ENCODE assay signal across 11 mouse cellular contexts in genomic region chr10:49481439-49481838, GRCm38 (mm10).
A peak's percentile ranks its signal among the peaks of the same experiment; 100 is the strongest.
DNase-seq lines count a peak whose midpoint lies in the region; ATAC-seq and TF ChIP-seq lines count a peak whose summit lies in the region.
"Had no signal": no experiment of that assay in that cellular context is flagged by ENCODE, and none has a peak within 500 bp of the region (broad histone marks: within the 10 kb centered on the region; RNA-seq: fewer than 3 reads in every experiment).

No protein-coding gene starts in this region.

- no peak overlapping the region for H3K4me3 ChIP-seq in kidney, postnatal 0 days (replicated peaks; ENCODE audit: low read depth, low read length)
- no peak overlapping the region for H3K4me3 ChIP-seq in kidney, embryonic 15.5 days (replicated peaks)
- no peak overlapping the region for H3K4me3 ChIP-seq in midbrain, postnatal 0 days (ENCODE audit: low read depth, low read length)
- H3K4me3 ChIP-seq in midbrain, embryonic 16.5 days (ENCODE audit: low read depth, low read length) = no peak overlapping the region
- H3K4me3 ChIP-seq in MEL (ENCODE audit: control insufficient read depth in 1 of 2, insufficient read depth in 1 of 2, low read depth in 2 of 2, low read length in 2 of 2) = no peak overlapping the region
- H3K4me3 ChIP-seq: stomach, embryonic 15.5 days had no signal

- WGBS in kidney, postnatal 0 days = 80% methylated on average over 4 of the region's 4 CpGs
- WGBS in kidney, embryonic 15.5 days = 83% methylated on average over 4 of the region's 4 CpGs
- 85% methylated on average over 4 of the region's 4 CpGs for WGBS in midbrain, postnatal 0 days
- 87% methylated on average over 4 of the region's 4 CpGs for WGBS in midbrain, embryonic 16.5 days

- no peaks in the 10 kb centered on the region for H3K4me1 ChIP-seq in kidney, postnatal 0 days (replicated peaks; ENCODE audit: insufficient read depth, low read length)
- H3K4me1 ChIP-seq in kidney, embryonic 15.5 days = no peaks in the 10 kb centered on the region
- no peaks in the 10 kb centered on the region for H3K4me1 ChIP-seq in midbrain, postnatal 0 days (ENCODE audit: insufficient read depth, low read length)
- H3K4me1 ChIP-seq in midbrain, embryonic 16.5 days (ENCODE audit: control insufficient read depth, insufficient read depth, low read length) = no peaks in the 10 kb centered on the region
- no peaks in the 10 kb centered on the region for H3K4me1 ChIP-seq in MEL (ENCODE audit: control insufficient read depth in 1 of 2, insufficient read depth in 2 of 2, low read length in 2 of 2)
- H3K4me1 ChIP-seq: stomach, embryonic 15.5 days had no signal

- TF ChIP-seq EP300 in MEL (IDR thresholded peaks at IDR 0.05; ENCODE audit: low read depth in 1 of 2, low read length in 2 of 2) = no peak

- TF ChIP-seq POLR2A in MEL (IDR thresholded peaks at IDR 0.05; ENCODE audit: control insufficient read depth in 1 of 2, insufficient read depth in 1 of 2, low read depth in 1 of 2, low read length in 2 of 2, poor library complexity in 1 of 2) = no peak

- ATAC-seq in kidney, postnatal 0 days (replicated peaks; ENCODE audit: low FRiP score, low read depth) = no peak
- no peak for ATAC-seq in kidney, embryonic 15.5 days (replicated peaks; ENCODE audit: low FRiP score)
- ATAC-seq in midbrain, postnatal 0 days (ENCODE audit: low FRiP score) = no peak
- no peak for ATAC-seq in midbrain, embryonic 16.5 days
- no peak for ATAC-seq in monocyte, adult 5-6 weeks (replicated peaks; ENCODE audit: insufficient number of reproducible peaks, low FRiP score, low TSS enrichment, poor library complexity, severe bottlenecking)
- ATAC-seq: forebrain, postnatal 0 days had no signal

- no peaks in the 10 kb centered on the region for H3K36me3 ChIP-seq in kidney, postnatal 0 days (ENCODE audit: insufficient read depth, low read length)
- no peaks in the 10 kb centered on the region for H3K36me3 ChIP-seq in kidney, embryonic 15.5 days
- H3K36me3 ChIP-seq in midbrain, postnatal 0 days (ENCODE audit: insufficient read depth, low read length) = no peaks in the 10 kb centered on the region
- H3K36me3 ChIP-seq in midbrain, embryonic 16.5 days (ENCODE audit: control insufficient read depth, insufficient read depth, low read length) = no peaks in the 10 kb centered on the region
- no peaks in the 10 kb centered on the region for H3K36me3 ChIP-seq in MEL (ENCODE audit: control insufficient read depth in 1 of 2, insufficient read depth in 2 of 2, low read length in 2 of 2)
- H3K36me3 ChIP-seq: stomach, embryonic 15.5 days had no signal

- no peaks in the 10 kb centered on the region for H3K9me3 ChIP-seq in kidney, postnatal 0 days (replicated peaks; ENCODE audit: low read length)
- no peaks in the 10 kb centered on the region for H3K9me3 ChIP-seq in kidney, embryonic 15.5 days (replicated peaks)
- H3K9me3 ChIP-seq in midbrain, postnatal 0 days (ENCODE audit: low read length) = no peaks in the 10 kb centered on the region
- no peaks in the 10 kb centered on the region for H3K9me3 ChIP-seq in midbrain, embryonic 16.5 days (replicated peaks; ENCODE audit: control insufficient read depth, low read length, poor library complexity, severe bottlenecking)
- H3K9me3 ChIP-seq in MEL (replicated peaks; ENCODE audit: insufficient read depth, low read length) = no peaks in the 10 kb centered on the region
- H3K9me3 ChIP-seq: stomach, embryonic 15.5 days had no signal

- no peak overlapping the region for H3K27ac ChIP-seq in kidney, postnatal 0 days
- H3K27ac ChIP-seq in kidney, embryonic 15.5 days = no peak overlapping the region
- no peak overlapping the region for H3K27ac ChIP-seq in midbrain, postnatal 0 days (ENCODE audit: low read depth, low read length)
- H3K27ac ChIP-seq in midbrain, embryonic 16.5 days (ENCODE audit: low read length) = no peak overlapping the region
- no peak overlapping the region for H3K27ac ChIP-seq in MEL (ENCODE audit: control insufficient read depth, low read depth, low read length)
- H3K27ac ChIP-seq: stomach, embryonic 15.5 days had no signal

- no peak for DNase-seq in kidney, postnatal 0 days (ENCODE audit: low spot score)
- no peak for DNase-seq in midbrain, postnatal 0 days (ENCODE audit: low spot score)
- peak; percentile 31 for DNase-seq in MEL (ENCODE audit: low read depth, low spot score)
- peak; percentile 19 for DNase-seq in embryo, embryonic 11 days
- no peak for DNase-seq in heart, adult 8-10 months (ENCODE audit: low spot score)
- DNase-seq: forebrain, postnatal 0 days; gastrocnemius, postnatal 25 days had no signal

- H3K9ac ChIP-seq in kidney, postnatal 0 days (ENCODE audit: low read depth, low read length) = no peak overlapping the region
- H3K9ac ChIP-seq in kidney, embryonic 15.5 days = no peak overlapping the region
- no peak overlapping the region for H3K9ac ChIP-seq in midbrain, postnatal 0 days (replicated peaks; ENCODE audit: low read length, poor library complexity, severe bottlenecking)
- no peak overlapping the region for H3K9ac ChIP-seq in midbrain, embryonic 16.5 days (ENCODE audit: low read depth, low read length)
- no peak overlapping the region for H3K9ac ChIP-seq in MEL (ENCODE audit: control insufficient read depth, low read depth, low read length, poor library complexity, severe bottlenecking)
- H3K9ac ChIP-seq: forebrain, postnatal 0 days; stomach, embryonic 15.5 days had no signal

- TF ChIP-seq CTCF in kidney, postnatal 0 days (IDR thresholded peaks at IDR 0.05; ENCODE audit: low read depth) = peak; percentile 22; the same call in 1 of the 2 replicates
- TF ChIP-seq CTCF in midbrain, postnatal 0 days (IDR thresholded peaks at IDR 0.05) = peak; percentile 30
- TF ChIP-seq CTCF in MEL (IDR thresholded peaks at IDR 0.05 in 2 of 3, conservative IDR thresholded peaks at IDR 0.05 in 1 of 3; ENCODE audit: control insufficient read depth in 1 of 3, insufficient read depth in 1 of 3, low read depth in 2 of 3, low read length in 3 of 3, poor library complexity in 1 of 3, severe bottlenecking in 1 of 3) = peak; percentile 33 to 45 (median 40); a peak in 5 of 6 replicates

- no peaks in the 10 kb centered on the region for H3K27me3 ChIP-seq in kidney, postnatal 0 days (ENCODE audit: insufficient read depth, low read length)
- H3K27me3 ChIP-seq in kidney, embryonic 15.5 days = no peaks in the 10 kb centered on the region
- H3K27me3 ChIP-seq in midbrain, postnatal 0 days (ENCODE audit: insufficient read depth, low read length) = no peaks in the 10 kb centered on the region
- no peaks in the 10 kb centered on the region for H3K27me3 ChIP-seq in midbrain, embryonic 16.5 days (ENCODE audit: control insufficient read depth, insufficient read depth, low read depth, low read length)
- H3K27me3 ChIP-seq in MEL (ENCODE audit: control insufficient read depth in 1 of 2, insufficient read depth in 2 of 2, low read length in 2 of 2) = no peaks in the 10 kb centered on the region
- H3K27me3 ChIP-seq: stomach, embryonic 15.5 days had no signal

- peak; percentile 21 for TF ChIP-seq RAD21 in MEL (IDR thresholded peaks at IDR 0.05; ENCODE audit: low read depth, low read length)

- no peak overlapping the region for H3K4me2 ChIP-seq in kidney, postnatal 0 days (ENCODE audit: low read length)
- no peak overlapping the region for H3K4me2 ChIP-seq in kidney, embryonic 15.5 days
- no peak overlapping the region for H3K4me2 ChIP-seq in midbrain, postnatal 0 days (ENCODE audit: low read depth, low read length, poor library complexity, severe bottlenecking)
- H3K4me2 ChIP-seq in midbrain, embryonic 16.5 days (ENCODE audit: low read length) = no peak overlapping the region
- H3K4me2 ChIP-seq: stomach, embryonic 15.5 days had no signal

- no peaks in the 10 kb centered on the region for H3K79me2 ChIP-seq in MEL (ENCODE audit: control insufficient read depth, insufficient read depth, low read length, poor library complexity)

TF ChIP-seq in MEL, 35 proteins besides CTCF, POLR2A, EP300 and RAD21:
- TF ChIP-seq TCF12 (IDR thresholded peaks at IDR 0.05; ENCODE audit: low read depth, low read length) (no peak), SMC3 (IDR thresholded peaks at IDR 0.05; ENCODE audit: low read depth, low read length) (peak; percentile 37)

Comparison
In these comparisons a context has a peak if more than half of its experiments do, and no peak if none do; other contexts are left out.
1. DNase-seq: peak in MEL (single experiment) and embryo, embryonic 11 days (single experiment); none in kidney, postnatal 0 days (single experiment), midbrain, postnatal 0 days (single experiment) and heart, adult 8-10 months (single experiment).
2. Peak in every context shown above with its lines, with median percentiles within 50 percentile points of each other: CTCF ChIP-seq.